Mouse (Mus musculus) urinary bladder, postnatal 10 days (tissue): ENCODE data around the gene Chp1.
"Not testable (repeated sequence)": the region's sequence is repeated elsewhere in the genome, so short reads cannot be mapped to it uniquely, and the experiment has no call there.

Experiments
- DNase-seq: peaks from one replicate; pipeline ENCODE4 v3.0.0; 2022; ENCODE audit warnings: low spot score

Chp1 gene

GRCm38 (mm10) chr2:119566182-119566855 lies 18.8 kb downstream of the Chp1 start:
- DNase-seq = no peak

- DNase-seq = no peak
Observed at GRCm38 (mm10) chr2:119572471-119572870, 25.0 kb downstream of the Chp1 start.

- DNase-seq = no peak
Observed at GRCm38 (mm10) chr2:119581571-119581970, 34.1 kb downstream of the Chp1 start.

- no peak for DNase-seq
Observed at GRCm38 (mm10) chr2:119583439-119583838, 35.9 kb downstream of the Chp1 start.

- DNase-seq = no peak
Observed at GRCm38 (mm10) chr2:119584282-119584681, 36.8 kb downstream of the Chp1 start.

- DNase-seq = no peak
Observed at GRCm38 (mm10) chr2:119587383-119587782, 39.9 kb downstream of the Chp1 start.

- DNase-seq = no peak
Observed at GRCm38 (mm10) chr2:119591247-119591646, 43.8 kb downstream of the Chp1 start.

GRCm38 (mm10) chr2:119593765-119594112 lies 46.2 kb downstream of the Chp1 start:
- DNase-seq = no peak

- DNase-seq = peak; percentile 87
Observed at GRCm38 (mm10) chr2:119594113-119594981, 46.9 kb downstream of the Chp1 start.

- no peak for DNase-seq
Observed at GRCm38 (mm10) chr2:119595308-119595707, 47.8 kb downstream of the Chp1 start.

- no peak for DNase-seq
Observed at GRCm38 (mm10) chr2:119596781-119597330, 49.4 kb downstream of the Chp1 start.

- DNase-seq = no peak
Observed at GRCm38 (mm10) chr2:119601027-119601426, 53.5 kb downstream of the Chp1 start.

- not testable (repeated sequence) for DNase-seq
Observed at GRCm38 (mm10) chr2:119601575-119601974, 54.1 kb downstream of the Chp1 start.

GRCm38 (mm10) chr2:119602488-119602887 lies 55.0 kb downstream of the Chp1 start:
- DNase-seq = no peak

GRCm38 (mm10) chr2:119603909-119604308 lies 56.4 kb downstream of the Chp1 start:
- DNase-seq = no peak

- no peak for DNase-seq
Observed at GRCm38 (mm10) chr2:119605361-119605973, 58.0 kb downstream of the Chp1 start.

GRCm38 (mm10) chr2:119607023-119607422 lies 59.5 kb downstream of the Chp1 start:
- DNase-seq = no peak

GRCm38 (mm10) chr2:119617841-119618198 lies 70.3 kb downstream of the Chp1 start:
- DNase-seq = no peak

- DNase-seq = peak; percentile 64
Observed at GRCm38 (mm10) chr2:119618199-119618982, 70.9 kb downstream of the Chp1 start, which contains the start of the genes Nusap1 and Oip5. Nusap1 (plus strand) TSS chr2:119618298. Oip5 (minus strand) TSS chr2:119618469.

GRCm38 (mm10) chr2:119619002-119619401 lies 71.5 kb downstream of the Chp1 start:
- not testable (repeated sequence) for DNase-seq

GRCm38 (mm10) chr2:119621302-119621701 lies 73.8 kb downstream of the Chp1 start:
- DNase-seq = no peak
